Mouse (Mus musculus) small intestine, adult 2 months (tissue): ENCODE results near the gene Foxa3. TPM values are rescaled to one million over a fixed set of nuclear protein-coding genes. Genes with fewer than 3 reads are reported as not detected.

Source experiments
- H3K27ac ChIP-seq: fragments of 200-500 bp; 2 replicates; pipeline ENCODE4 v1.5.1; 2012; ENCODE audit warnings: low read depth, low read length, control low read depth, inconsistent platforms; ENCODE audit not compliant: insufficient read depth
- H3K27me3 ChIP-seq: fragments of 200-500 bp; 2 replicates; pipeline ENCODE4 v1.6.1; 2012; ENCODE audit warnings: mild to moderate bottlenecking, moderate library complexity, low read length, inconsistent platforms; ENCODE audit not compliant: control insufficient read depth, insufficient read depth
- H3K36me3 ChIP-seq: fragments of 200-500 bp; 2 replicates; pipeline ENCODE4 v1.6.1; 2012; ENCODE audit warnings: mild to moderate bottlenecking, low read length, control low read depth, inconsistent platforms; ENCODE audit not compliant: control insufficient read depth, insufficient read depth
- H3K4me1 ChIP-seq: fragments of 200-500 bp; 2 replicates; pipeline ENCODE4 v1.6.1; 2012; ENCODE audit warnings: low read length, inconsistent platforms, mixed read lengths; ENCODE audit not compliant: control insufficient read depth, insufficient read depth, insufficient read length
- H3K4me3 ChIP-seq: fragments of 200-500 bp; 2 replicates; pipeline ENCODE4 v1.5.1; 2012; ENCODE audit warnings: low read depth, mild to moderate bottlenecking, control low read depth, inconsistent platforms, low read length, moderate library complexity
- CTCF ChIP-seq: fragments of 200-500 bp; IDR thresholded peaks from 2 replicates; pipeline ENCODE4 v1.5.1; 2012; ENCODE audit warnings: low read depth, mild to moderate bottlenecking, control low read depth, inconsistent platforms, low read length, moderate library complexity, mixed read lengths; ENCODE audit not compliant: insufficient replicate concordance, insufficient read length; ENCODE audit errors: extremely low read depth
- POLR2A ChIP-seq: fragments of 200-500 bp; IDR thresholded peaks from 2 replicates; pipeline ENCODE4 v1.6.1; 2012; ENCODE audit warnings: low read depth, mild to moderate bottlenecking, control low read depth, inconsistent platforms, low read length, moderate library complexity
- WGBS: fragments of 180-500 bp; shearing (Covaris S2); methylation state at CpG from one replicate; pipeline ENCODE4 v1.1.7; 2018; 5-methylcytosine and 5-hydroxymethylcytosine counted together
- polyA plus RNA-seq: library from polyadenylated mRNA; depleted of rRNA; stranded (reverse); fragments of >200 nt; gene quantifications from 2 replicates; pipeline ENCODE4 v1.2.3, GENCODE M21; 2012

The Foxa3 gene
- polyA plus RNA-seq, 1 experiment: 19.9 TPM

DNA sequence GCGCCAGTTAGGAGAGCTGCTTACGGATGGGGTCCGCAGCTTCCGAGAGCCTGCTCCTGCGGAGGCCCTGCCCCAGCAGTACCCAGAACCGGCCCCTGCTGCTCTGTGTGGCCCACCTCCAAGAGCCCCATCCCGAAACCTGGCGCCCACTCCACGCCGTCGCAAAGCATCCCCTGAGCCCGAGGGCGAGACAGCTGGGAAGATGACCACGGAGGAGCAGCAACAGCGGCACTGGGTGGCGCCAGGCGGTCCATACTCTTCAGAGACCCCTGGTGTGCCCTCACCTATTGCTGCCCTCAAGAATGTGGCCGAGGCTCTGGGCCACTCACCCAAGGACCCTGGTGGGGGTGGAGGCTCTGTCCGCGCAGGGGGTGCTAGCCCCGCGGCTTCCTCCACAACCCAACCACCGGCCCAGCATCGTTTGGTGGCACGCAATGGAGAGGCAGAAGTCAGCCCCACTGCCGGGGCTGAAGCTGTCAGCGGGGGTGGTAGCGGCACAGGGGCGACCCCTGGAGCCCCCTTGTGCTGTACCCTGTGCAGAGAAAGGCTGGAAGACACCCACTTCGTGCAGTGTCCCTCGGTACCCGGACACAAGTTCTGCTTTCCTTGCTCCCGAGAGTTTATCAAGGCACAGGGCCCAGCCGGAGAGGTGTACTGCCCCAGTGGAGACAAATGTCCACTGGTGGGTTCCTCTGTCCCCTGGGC lies 17.8 kb downstream of the Foxa3 start:
- TF ChIP-seq POLR2A (no peak), CTCF (no peak)
- no peaks in the 10 kb centered on the region for H3K27me3 ChIP-seq
- WGBS: 30% methylated on average over 34 of the region's 34 CpGs
- peaks cover 7% of the 10 kb centered on the region; the same call in 1 of the 2 replicates for H3K36me3 ChIP-seq
- no peak overlapping the region for H3K27ac ChIP-seq
- peak overlapping the region; percentile 97 for H3K4me3 ChIP-seq
- H3K4me1 ChIP-seq: peaks cover 32% of the 10 kb centered on the region

DNA sequence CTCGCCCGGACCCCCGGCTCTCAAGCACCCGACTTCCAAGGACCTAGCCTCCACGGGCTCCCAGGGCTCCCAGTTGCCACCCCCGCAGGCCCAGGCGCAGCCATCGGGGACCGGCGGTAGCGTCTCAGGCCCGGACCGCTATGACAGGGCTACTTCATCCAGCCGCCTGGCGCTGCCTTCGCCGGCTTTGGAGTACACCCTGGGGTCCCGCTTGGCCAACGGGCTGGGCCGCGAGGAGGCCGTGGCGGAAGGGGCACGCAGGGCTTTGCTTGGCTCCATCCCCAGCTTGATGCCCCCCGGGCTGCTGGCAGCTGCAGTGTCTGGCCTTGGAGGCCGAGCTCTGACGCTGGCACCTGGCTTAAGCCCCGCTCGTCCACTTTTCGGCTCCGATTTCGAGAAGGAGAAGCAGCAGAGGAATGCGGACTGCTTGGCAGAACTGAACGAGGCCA lies 18.7 kb downstream of the Foxa3 start:
- WGBS: 3% methylated on average over 34 of the region's 34 CpGs
- Histone ChIP-seq H3K27ac (peak overlapping the region; percentile 6; the same call in 1 of the 2 replicates), H3K27me3 (no peaks in the 10 kb centered on the region), H3K36me3 (peaks cover 7% of the 10 kb centered on the region; the same call in 1 of the 2 replicates), H3K4me1 (peaks cover 30% of the 10 kb centered on the region), H3K4me3 (peak overlapping the region; percentile 97)
- TF ChIP-seq CTCF: no peak
- TF ChIP-seq POLR2A: no peak

DNA sequence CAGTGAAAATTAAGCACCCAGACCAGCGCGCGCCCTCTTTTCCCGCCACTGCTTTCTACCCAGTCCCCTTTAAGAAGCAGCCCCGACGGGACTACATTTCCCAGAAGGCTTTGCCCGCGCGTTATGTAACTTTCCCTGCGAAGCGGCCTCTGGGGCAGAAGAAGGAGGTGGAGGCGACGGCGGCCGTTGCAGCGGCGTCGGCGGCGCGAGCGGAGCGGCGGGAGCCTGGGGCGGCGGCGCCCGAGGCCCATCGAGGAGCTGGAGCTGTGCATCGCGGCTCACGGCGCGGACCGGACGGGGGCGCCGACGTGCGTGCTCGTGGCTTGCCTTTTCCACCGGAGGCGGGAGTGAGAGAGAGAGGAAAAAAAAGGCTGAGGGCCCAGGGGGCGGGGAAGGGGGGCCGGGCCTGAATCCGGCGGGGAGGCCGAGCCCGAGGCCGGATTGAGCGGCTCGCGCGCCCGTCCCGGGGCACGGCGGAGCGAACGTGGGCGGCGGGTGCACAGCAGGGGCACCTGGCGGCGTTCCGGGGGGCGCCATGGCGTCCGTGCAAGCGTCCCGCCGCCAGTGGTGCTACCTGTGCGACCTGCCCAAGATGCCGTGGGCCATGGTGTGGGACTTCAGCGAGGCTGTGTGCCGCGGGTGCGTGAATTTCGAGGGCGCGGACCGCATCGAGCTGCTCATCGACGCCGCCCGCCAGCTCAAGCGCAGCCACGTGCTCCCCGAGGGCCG lies 19.3 kb downstream of the Foxa3 start, which contains the start of gene Irf2bp1:
Gene Irf2bp1 (plus strand): TSS at position 143 of the 729 bp plus-strand sequence.
- Histone ChIP-seq H3K27me3 (no peaks in the 10 kb centered on the region), H3K36me3 (peaks cover 7% of the 10 kb centered on the region; the same call in 1 of the 2 replicates), H3K4me1 (peaks cover 30% of the 10 kb centered on the region), H3K4me3 (peak within 1 kb of the TSS; percentile 97), H3K27ac (peak within 1 kb of the TSS; percentile 95)
- under 1% methylated on average over 90 of the region's 90 CpGs for WGBS
- TF ChIP-seq CTCF (no peak), POLR2A (peak; percentile 90)

DNA sequence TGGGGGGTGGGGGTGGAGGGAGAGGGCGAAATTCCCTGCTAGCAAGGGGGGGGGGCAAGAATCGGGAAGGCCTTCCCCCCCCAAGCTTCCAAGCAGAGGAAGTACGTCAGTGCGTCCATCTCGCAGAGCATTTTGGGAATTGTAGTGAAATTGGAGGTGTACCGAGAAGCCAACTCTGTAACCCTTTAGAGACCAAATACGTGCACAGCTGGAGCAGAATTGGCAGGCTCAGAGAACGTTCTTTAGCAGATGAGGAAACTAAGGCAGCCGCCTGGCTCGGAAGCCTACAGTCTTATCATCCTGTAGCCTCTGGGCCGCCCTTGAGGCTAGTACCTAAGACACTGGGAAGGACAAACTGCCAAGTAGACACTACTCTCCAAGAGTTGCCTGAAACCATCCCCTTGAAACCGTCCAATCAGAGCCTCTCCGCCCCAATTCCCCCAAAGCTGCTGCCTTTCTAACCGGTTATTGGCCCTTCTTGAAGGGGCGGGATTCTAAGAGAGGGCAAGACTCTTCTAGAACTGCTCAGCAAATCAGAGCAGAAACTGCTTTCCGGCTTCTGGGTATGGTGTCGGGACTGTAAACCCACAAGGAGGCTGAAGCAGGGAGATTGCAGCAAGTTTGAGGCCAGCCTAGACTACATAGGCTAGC lies 20.4 kb downstream of the Foxa3 start:
- TF ChIP-seq CTCF: no peak
- TF ChIP-seq POLR2A: peak; percentile 31; the same call in 1 of the 2 replicates
- Histone ChIP-seq H3K4me3 (peak overlapping the region; percentile 69), H3K27me3 (no peaks in the 10 kb centered on the region), H3K27ac (peak overlapping the region; percentile 68), H3K4me1 (peaks cover 30% of the 10 kb centered on the region), H3K36me3 (peaks cover 7% of the 10 kb centered on the region; the same call in 1 of the 2 replicates)
- 1% methylated on average over 17 of the region's 17 CpGs for WGBS

DNA sequence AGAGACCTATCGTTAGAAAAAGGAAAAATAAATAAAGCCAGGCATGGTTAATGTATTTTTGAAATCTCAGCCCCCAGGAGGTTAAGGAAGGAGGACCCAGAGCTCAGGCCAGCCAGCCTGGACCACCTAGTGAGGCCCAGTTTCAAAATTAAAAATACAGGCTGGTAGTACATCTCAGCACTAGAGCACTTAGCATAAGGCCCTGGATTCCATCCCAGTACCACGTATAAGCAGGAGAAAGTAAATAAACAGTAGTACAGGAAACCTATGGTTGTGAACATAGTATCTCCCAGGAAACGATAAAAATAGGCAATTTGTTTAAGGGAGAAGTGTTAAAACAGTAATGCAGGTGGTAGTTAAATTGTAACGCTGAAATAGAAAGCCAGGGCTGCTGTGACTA lies 21.2 kb downstream of the Foxa3 start:
- 6% methylated on average over 4 of the region's 4 CpGs for WGBS
- H3K27me3 ChIP-seq: no peaks in the 10 kb centered on the region
- peaks cover 30% of the 10 kb centered on the region for H3K4me1 ChIP-seq
- TF ChIP-seq POLR2A: no peak
- no peak for TF ChIP-seq CTCF
- peaks cover 7% of the 10 kb centered on the region; the same call in 1 of the 2 replicates for H3K36me3 ChIP-seq
- 0 out of 2 replicates have a peak overlapping the region, but pooled peaks have one; percentile 50 for H3K27ac ChIP-seq
- H3K4me3 ChIP-seq: peak overlapping the region; percentile 69; the same call in 1 of the 2 replicates

DNA sequence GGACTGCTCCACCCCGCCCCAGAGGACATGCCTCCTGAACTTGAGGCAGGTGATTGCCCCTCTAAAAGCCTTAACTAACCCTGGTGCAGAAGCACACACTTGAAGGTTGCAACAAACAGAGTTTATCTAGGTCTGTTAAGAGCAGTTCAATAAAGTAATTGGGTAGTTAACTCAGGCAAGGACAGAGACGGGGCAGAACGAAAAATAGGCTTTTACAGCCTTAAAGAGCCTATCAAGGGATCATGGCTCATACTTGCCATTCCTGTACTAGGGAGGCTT lies 21.6 kb downstream of the Foxa3 start:
- Histone ChIP-seq H3K27ac (peak overlapping the region; percentile 50), H3K27me3 (no peaks in the 10 kb centered on the region), H3K36me3 (peaks cover 7% of the 10 kb centered on the region; the same call in 1 of the 2 replicates), H3K4me1 (peaks cover 28% of the 10 kb centered on the region), H3K4me3 (peak overlapping the region; percentile 63; the same call in 1 of the 2 replicates)
- 26% methylated on average over 3 of the region's 3 CpGs for WGBS
- no peak for TF ChIP-seq CTCF
- no peak for TF ChIP-seq POLR2A

DNA sequence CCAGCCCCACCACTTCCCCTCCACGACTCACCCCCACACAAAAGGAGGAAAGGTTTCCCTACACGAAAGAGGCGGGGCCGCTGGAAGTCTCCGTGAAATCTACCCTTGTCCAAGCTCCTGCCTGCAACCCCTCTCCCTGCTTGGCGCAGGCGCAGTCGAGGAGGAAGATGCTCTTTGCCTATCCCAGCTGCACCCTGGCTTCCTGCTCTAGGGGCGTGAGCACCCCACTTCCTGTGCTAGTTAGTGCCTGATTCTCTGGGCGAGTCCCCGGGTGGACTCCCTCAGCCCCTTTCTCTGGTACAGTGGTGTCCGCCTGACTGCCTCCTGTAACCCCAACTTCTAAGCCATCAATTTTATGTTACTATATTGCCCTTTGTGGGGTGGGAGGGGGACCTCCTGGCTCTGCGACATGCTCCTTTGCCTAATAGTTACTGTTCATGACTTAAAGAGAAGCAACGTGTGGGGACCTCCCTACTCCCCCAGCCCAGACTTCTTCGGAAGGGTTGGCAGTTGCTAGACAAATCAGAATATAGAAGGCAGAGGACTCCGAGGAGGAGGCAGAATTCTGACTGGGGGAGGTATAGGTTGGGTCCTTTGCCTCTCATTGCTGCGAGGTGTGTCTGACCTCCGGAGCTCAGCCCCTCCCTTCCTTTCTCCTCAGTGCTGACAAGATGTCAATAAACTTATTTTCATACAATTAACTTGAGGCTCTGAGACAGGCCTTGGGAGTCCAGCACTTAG lies 22.1 kb downstream of the Foxa3 start:
- TF ChIP-seq CTCF: no peak
- TF ChIP-seq POLR2A: no peak
- H3K4me1 ChIP-seq: peaks cover 26% of the 10 kb centered on the region
- H3K27ac ChIP-seq: peak overlapping the region; percentile 50
- H3K4me3 ChIP-seq: peak overlapping the region; percentile 63
- 40% methylated on average over 18 of the region's 18 CpGs for WGBS
- H3K36me3 ChIP-seq: peaks cover 7% of the 10 kb centered on the region; the same call in 1 of the 2 replicates
- H3K27me3 ChIP-seq: no peaks in the 10 kb centered on the region
